In genomic region chr1:135767324-135767890, GRCm38 (mm10) we compare ENCODE assay signal across 9 mouse cellular contexts. TPM values are rescaled to one million over a fixed set of nuclear protein-coding genes. Genes with fewer than 3 reads are reported as not detected.
DNase-seq lines count a peak whose midpoint lies in the region; ATAC-seq and TF ChIP-seq lines count a peak whose summit lies in the region.
"Had no signal": no experiment of that assay in that cellular context is flagged by ENCODE, and none has a peak within 500 bp of the region (broad histone marks: within the 10 kb centered on the region; RNA-seq: fewer than 3 reads in every experiment).

No protein-coding gene starts in this region.

- peak overlapping the region; percentile 70 for H3K4me3 ChIP-seq in heart, embryonic 10.5 days
- H3K4me3 ChIP-seq in CH12.LX (replicated peaks in 1 of 3; ENCODE audit: low read depth in 2 of 3, low read length in 2 of 3, poor library complexity in 1 of 3) = peak overlapping the region; percentile 93 to 98 (median 95)
- H3K4me3 ChIP-seq in forebrain, embryonic 14.5 days (ENCODE audit: low read depth, low read length) = peak overlapping the region; percentile 57; the same call in 1 of the 2 replicates
- H3K4me3 ChIP-seq in liver, postnatal 0 days (ENCODE audit: low read depth, low read length) = peak overlapping the region; percentile 55

- H3K79me2 ChIP-seq in CH12.LX (replicated peaks; ENCODE audit: control insufficient read depth, extremely low read depth, insufficient read depth, poor library complexity, severe bottlenecking) = peaks cover 35% of the 10 kb centered on the region

- ATAC-seq in forebrain, embryonic 14.5 days = no peak
- no peak for ATAC-seq in liver, postnatal 0 days
- ATAC-seq in frontal cortex, adult (ENCODE audit: low TSS enrichment) = no peak

- intact Hi-C loops in heart, postnatal 14 days (cut with DNase I) = no loop called here

- WGBS in heart, embryonic 10.5 days = 59% methylated on average over 4 of the region's 4 CpGs
- 75% methylated on average over 4 of the region's 4 CpGs for WGBS in forebrain, embryonic 14.5 days
- WGBS in liver, postnatal 0 days (ENCODE audit: insufficient replicate concordance) = 72% methylated on average over 4 of the region's 4 CpGs

- peak overlapping the region; percentile 97 for H3K27ac ChIP-seq in heart, embryonic 10.5 days
- H3K27ac ChIP-seq in CH12.LX (ENCODE audit: insufficient read depth, low read depth) = peak overlapping the region; percentile 25; the same call in 1 of the 2 replicates
- no peak overlapping the region for H3K27ac ChIP-seq in forebrain, embryonic 14.5 days (ENCODE audit: low read depth, low read length)
- H3K27ac ChIP-seq in liver, postnatal 0 days (ENCODE audit: low read depth) = no peak overlapping the region

- H3K4me2 ChIP-seq in CH12.LX (ENCODE audit: insufficient read depth, low read depth, poor library complexity, severe bottlenecking) = peak overlapping the region; percentile 39
- H3K4me2 ChIP-seq in forebrain, embryonic 14.5 days (ENCODE audit: low read length) = peak overlapping the region; percentile 97
- H3K4me2 ChIP-seq in liver, postnatal 0 days (ENCODE audit: low read depth, low read length) = peak overlapping the region; percentile 90

- no peak for TF ChIP-seq CTCF in CH12.LX (conservative IDR thresholded peaks at IDR 0.05 in 1 of 2, IDR thresholded peaks at IDR 0.05 in 1 of 2; ENCODE audit: low read depth in 2 of 2, low read length in 2 of 2)
- TF ChIP-seq CTCF in liver, postnatal 0 days (IDR thresholded peaks at IDR 0.05; ENCODE audit: low read depth) = no peak

- no peak for TF ChIP-seq EP300 in CH12.LX (IDR thresholded peaks at IDR 0.05; ENCODE audit: low read length)
- no peak for TF ChIP-seq EP300 in liver, postnatal 0 days (IDR thresholded peaks at IDR 0.05; ENCODE audit: low read depth)

- no peaks in the 10 kb centered on the region for H3K9me3 ChIP-seq in heart, embryonic 10.5 days
- no peaks in the 10 kb centered on the region for H3K9me3 ChIP-seq in CH12.LX (replicated peaks; ENCODE audit: low read length)
- no peaks in the 10 kb centered on the region for H3K9me3 ChIP-seq in forebrain, embryonic 14.5 days (replicated peaks; ENCODE audit: control insufficient read depth, low read length)
- no peaks in the 10 kb centered on the region for H3K9me3 ChIP-seq in liver, postnatal 0 days (ENCODE audit: low read length)

- dilution Hi-C loops in CH12.LX (cut with MboI; ENCODE audit: extremely low pct_ligation_motif_present, extremely low pct_unique_long_range_greater_than_20kb, low sequenced_read_pairs) = no loop called here

- peaks cover 24% of the 10 kb centered on the region for H3K36me3 ChIP-seq in heart, embryonic 10.5 days
- peaks cover 34 to 44% of the 10 kb centered on the region in 2 experiments for H3K36me3 ChIP-seq in CH12.LX (replicated peaks in 1 of 2; ENCODE audit: control insufficient read depth in 1 of 2, insufficient read depth in 1 of 2, low read length in 1 of 2)
- H3K36me3 ChIP-seq in forebrain, embryonic 14.5 days (ENCODE audit: control insufficient read depth, insufficient read depth, low read length) = no peaks in the 10 kb centered on the region
- no peaks in the 10 kb centered on the region for H3K36me3 ChIP-seq in liver, postnatal 0 days (replicated peaks; ENCODE audit: insufficient read depth, low read length)

- DNase-seq in heart, embryonic 10.5 days (ENCODE audit: low spot score) = no peak
- DNase-seq in heart, postnatal 14 days = no peak
- DNase-seq in CH12.LX (ENCODE audit: extremely low read depth) = no peak
- DNase-seq in forebrain, embryonic 14.5 days (ENCODE audit: low spot score) = no peak
- DNase-seq in liver, postnatal 0 days = no peak
- DNase-seq in retina, embryonic 14.5 days (ENCODE audit: low spot score) = no peak
- DNase-seq in kidney, postnatal 25 days = no peak

- H3K27me3 ChIP-seq in heart, embryonic 10.5 days (ENCODE audit: insufficient read depth, poor library complexity, severe bottlenecking) = no peaks in the 10 kb centered on the region
- H3K27me3 ChIP-seq in CH12.LX (replicated peaks) = no peaks in the 10 kb centered on the region
- no peaks in the 10 kb centered on the region for H3K27me3 ChIP-seq in forebrain, embryonic 14.5 days (replicated peaks; ENCODE audit: control insufficient read depth, insufficient read depth, low read length)
- H3K27me3 ChIP-seq in liver, postnatal 0 days (ENCODE audit: insufficient read depth, low read length) = peaks cover 31% of the 10 kb centered on the region

- TF ChIP-seq POLR2A in CH12.LX (IDR thresholded peaks at IDR 0.05; ENCODE audit: low read depth, low read length) = no peak

- H3K4me1 ChIP-seq in heart, embryonic 10.5 days = peaks cover 82% of the 10 kb centered on the region
- peaks cover 19 to 58% of the 10 kb centered on the region in 2 experiments for H3K4me1 ChIP-seq in CH12.LX (ENCODE audit: control insufficient read depth in 1 of 2, insufficient read depth in 2 of 2)
- peaks cover 10% of the 10 kb centered on the region for H3K4me1 ChIP-seq in forebrain, embryonic 14.5 days (ENCODE audit: control insufficient read depth, insufficient read depth, low read length)
- peaks cover 14% of the 10 kb centered on the region for H3K4me1 ChIP-seq in liver, postnatal 0 days (ENCODE audit: insufficient read depth)

- H3K9ac ChIP-seq in CH12.LX (ENCODE audit: insufficient read depth, low read depth) = peak overlapping the region; percentile 98
- H3K9ac ChIP-seq in forebrain, embryonic 14.5 days (ENCODE audit: low read length) = no peak overlapping the region
- peak overlapping the region; percentile 58; the same call in 1 of the 2 replicates for H3K9ac ChIP-seq in liver, postnatal 0 days (replicated peaks)

- TF ChIP-seq RAD21 in CH12.LX (IDR thresholded peaks at IDR 0.05; ENCODE audit: low read depth, low read length) = no peak

- in situ Hi-C loops in CH12.LX (cut with MboI; ENCODE audit: low pct_ligation_motif_present, low pct_unique_long_range_greater_than_20kb, low sequenced_read_pairs) = loop anchor here (10.0 kb wide), 1 partner anchor 367 kb away; the partner anchor contains the start of gene Kif21b

TF ChIP-seq in CH12.LX, 34 proteins besides CTCF, POLR2A, EP300 and RAD21:
- TF ChIP-seq BHLHE40 (IDR thresholded peaks at IDR 0.05; ENCODE audit: low read depth, low read length) (no peak), GABPA (IDR thresholded peaks at IDR 0.05; ENCODE audit: insufficient replicate concordance, low read depth, low read length) (no peak), TCF12 (IDR thresholded peaks at IDR 0.05; ENCODE audit: low read depth, low read length) (no peak), ELF1 (IDR thresholded peaks at IDR 0.05; ENCODE audit: low read depth, low read length) (no peak), E2F4 (IDR thresholded peaks at IDR 0.05; ENCODE audit: insufficient replicate concordance, low read depth, low read length) (no peak), MEF2A (IDR thresholded peaks at IDR 0.05; ENCODE audit: borderline replicate concordance, low read depth, low read length) (no peak), JUND (conservative IDR thresholded peaks at IDR 0.05; ENCODE audit: low read depth, low read length) (no peak), POLR2AphosphoS2 (IDR thresholded peaks at IDR 0.05; ENCODE audit: low read depth, low read length) (no peak), SIN3A (IDR thresholded peaks at IDR 0.05; ENCODE audit: low read length) (no peak), SMC3 (IDR thresholded peaks at IDR 0.05; ENCODE audit: low read depth, low read length) (no peak)

RNA-seq across cellular contexts. Expression of gene Phlda3, which starts 1.5 kb away (rescaled TPM):
- 63.2 and 65.3 TPM in 2 replicates for polyA plus RNA-seq in heart, embryonic 10.5 days (2016; fragmentation: Nextera tagmentation; extraction: Ambion mirVana)
- 10 to 100 TPM; 17.2 to 18.4 TPM for total RNA-seq in heart, postnatal 14 days (2021)
- total RNA-seq in CH12.LX (2012; rRNA removed) = 76.8 and 98.1 TPM in 2 replicates
- total RNA-seq in CH12.LX (2014; rRNA removed) = 45.6 and 49.5 TPM in 2 replicates
- polyA plus RNA-seq in CH12.LX (2012; ENCODE audit: insufficient read length, low read depth) = 34.9 and 37.5 TPM in 2 replicates
- polyA plus RNA-seq in forebrain, embryonic 14.5 days (2014; fragmentation: Nextera tagmentation; extraction: Ambion mirVana) = 16.4 and 17.4 TPM in 2 replicates
- polyA plus RNA-seq in liver, postnatal 0 days (2015; fragmentation: Nextera tagmentation; extraction: Ambion mirVana) = 4.0 and 4.9 TPM in 2 replicates
- total RNA-seq: hematopoietic stem cell, adult 5-6 weeks had no signal

RNA-seq across cellular contexts. Expression of gene Tnni1, which starts 11.8 kb away (rescaled TPM):
- 2,290 and 3,821 TPM in 2 replicates for polyA plus RNA-seq in heart, embryonic 10.5 days (2016; fragmentation: Nextera tagmentation; extraction: Ambion mirVana)
- total RNA-seq in heart, postnatal 14 days (2021) = 10 to 100 TPM; 18.6 to 29.4 TPM
- total RNA-seq in CH12.LX (2012; rRNA removed) = 1.5 and 1.6 TPM in 2 replicates
- total RNA-seq in CH12.LX (2014; rRNA removed) = 5.5 and 6.9 TPM in 2 replicates
- 3.5 and 4.2 TPM in 2 replicates for polyA plus RNA-seq in CH12.LX (2012; ENCODE audit: insufficient read length, low read depth)
- polyA plus RNA-seq in forebrain, embryonic 14.5 days (2014; fragmentation: Nextera tagmentation; extraction: Ambion mirVana) = 0.39 TPM in 1 of 2 replicates, not detected in the other
- 1.2 and 4.7 TPM in 2 replicates for polyA plus RNA-seq in liver, postnatal 0 days (2015; fragmentation: Nextera tagmentation; extraction: Ambion mirVana)
- total RNA-seq: hematopoietic stem cell, adult 5-6 weeks had no signal

RNA-seq across cellular contexts. Expression of gene Csrp1, which starts 47.5 kb away (rescaled TPM):
- 202 and 238 TPM in 2 replicates for polyA plus RNA-seq in heart, embryonic 10.5 days (2016; fragmentation: Nextera tagmentation; extraction: Ambion mirVana)
- total RNA-seq in heart, postnatal 14 days (2021) = 10 to 100 TPM; 60.3 to 66.0 TPM
- 50.7 and 54.3 TPM in 2 replicates for total RNA-seq in CH12.LX (2012; rRNA removed)
- 44.7 and 49.4 TPM in 2 replicates for total RNA-seq in CH12.LX (2014; rRNA removed)
- 45.9 and 52.5 TPM in 2 replicates for polyA plus RNA-seq in CH12.LX (2012; ENCODE audit: insufficient read length, low read depth)
- polyA plus RNA-seq in forebrain, embryonic 14.5 days (2014; fragmentation: Nextera tagmentation; extraction: Ambion mirVana) = 22.3 and 24.9 TPM in 2 replicates
- 23.5 and 25.9 TPM in 2 replicates for polyA plus RNA-seq in liver, postnatal 0 days (2015; fragmentation: Nextera tagmentation; extraction: Ambion mirVana)

RNA-seq across cellular contexts. Expression of gene Lad1, which starts 51.0 kb away (rescaled TPM):
- 3.3 and 6.8 TPM in 2 replicates for polyA plus RNA-seq in heart, embryonic 10.5 days (2016; fragmentation: Nextera tagmentation; extraction: Ambion mirVana)
- total RNA-seq in heart, postnatal 14 days (2021) = 1 to 10 TPM; 4.9 to 6.0 TPM
- 0.13 TPM in 1 of 2 replicates, not detected in the other for total RNA-seq in CH12.LX (2012; rRNA removed)
- total RNA-seq in CH12.LX (2014; rRNA removed) = 0.24 TPM in 1 of 2 replicates, not detected in the other
- polyA plus RNA-seq in CH12.LX (2012; ENCODE audit: insufficient read length, low read depth) = 0.17 and 0.25 TPM in 2 replicates
- polyA plus RNA-seq in forebrain, embryonic 14.5 days (2014; fragmentation: Nextera tagmentation; extraction: Ambion mirVana) = 0.19 and 0.24 TPM in 2 replicates
- 0.42 and 0.77 TPM in 2 replicates for polyA plus RNA-seq in liver, postnatal 0 days (2015; fragmentation: Nextera tagmentation; extraction: Ambion mirVana)
- total RNA-seq: hematopoietic stem cell, adult 5-6 weeks had no signal

Comparison
In these comparisons a context has a peak if more than half of its experiments do, and no peak if none do; other contexts are left out.
1. H3K27ac ChIP-seq: peak in heart, embryonic 10.5 days (single experiment) and CH12.LX (single experiment); none in forebrain, embryonic 14.5 days (single experiment) and liver, postnatal 0 days (single experiment).
2. H3K4me2 ChIP-seq: peak in every context shown above with its lines; median percentile 97 in forebrain, embryonic 14.5 days; 90 in liver, postnatal 0 days; 39 in CH12.LX.
3. RNA of gene Tnni1, which starts 11.8 kb away (polyA plus RNA-seq): 2,290 to 3,821 TPM in heart, embryonic 10.5 days; 3.5 to 4.2 TPM in CH12.LX, 1.2 to 4.7 TPM in liver, postnatal 0 days and 0.39 TPM in forebrain, embryonic 14.5 days; every median in the first group is over 100 times any median in the second.
4. Peak in every context shown above with its lines, with median percentiles within 50 percentile points of each other: H3K4me3 ChIP-seq.